Mouse (Mus musculus) midbrain, embryonic 13.5 days (tissue): ENCODE data around the gene Hist1h2af. TPM values are rescaled to one million over a fixed set of nuclear protein-coding genes. Genes with fewer than 3 reads are reported as not detected.
A peak's percentile ranks its signal among the peaks of the same experiment; 100 is the strongest.
"Not testable (repeated sequence)": the region's sequence is repeated elsewhere in the genome, so short reads cannot be mapped to it uniquely, and the experiment has no call there.

Source experiments
- ATAC-seq: fragments of 200-750 bp; cut with Nextera tagmentation; 2 replicates; pipeline ENCODE4 v1.8.0; 2017; ENCODE audit warnings: mild to moderate bottlenecking, moderate TSS enrichment, moderate library complexity
- H3K27ac ChIP-seq: fragments of 300-500 bp; sonication (generic); 2 replicates; pipeline ENCODE4 v1.5.1; 2015; ENCODE audit warnings: inconsistent platforms, mild to moderate bottlenecking, moderate library complexity
- H3K27me3 ChIP-seq: fragments of 300-500 bp; sonication (generic); 2 replicates; pipeline ENCODE4 v1.6.1; 2015; ENCODE audit warnings: mild to moderate bottlenecking, inconsistent platforms
- H3K36me3 ChIP-seq: fragments of 300-500 bp; sonication (generic); 2 replicates; pipeline ENCODE4 v1.6.1; 2015; ENCODE audit warnings: mild to moderate bottlenecking, inconsistent platforms
- H3K4me1 ChIP-seq: fragments of 300-500 bp; sonication (generic); replicated peaks from 2 replicates; pipeline ENCODE4 v1.6.1; 2015; ENCODE audit warnings: inconsistent platforms
- H3K4me2 ChIP-seq: fragments of 300-500 bp; sonication (generic); replicated peaks from 2 replicates; pipeline ENCODE4 v1.6.1; 2015; ENCODE audit warnings: moderate library complexity, mild to moderate bottlenecking, inconsistent platforms
- H3K4me3 ChIP-seq: fragments of 300-500 bp; sonication (generic); replicated peaks from 2 replicates; pipeline ENCODE4 v1.5.1; 2015; ENCODE audit warnings: mild to moderate bottlenecking, inconsistent platforms
- H3K9ac ChIP-seq: fragments of 300-500 bp; sonication (generic); replicated peaks from 2 replicates; pipeline ENCODE4 v1.6.1; 2015; ENCODE audit warnings: mild to moderate bottlenecking, inconsistent platforms
- H3K9me3 ChIP-seq: fragments of 300-500 bp; sonication (generic); 2 replicates; pipeline ENCODE4 v1.6.1; 2016; ENCODE audit warnings: mild to moderate bottlenecking, inconsistent platforms
- WGBS: fragments of 180-500 bp; shearing (Covaris S2); methylation state at CpG from one replicate; pipeline ENCODE4 v1.1.7; 2015; 5-methylcytosine and 5-hydroxymethylcytosine counted together
- polyA plus RNA-seq: library from polyadenylated mRNA; unstranded; fragments of >200 nt; fragmentation: Nextera tagmentation; extraction: Ambion mirVana; gene quantifications from 2 replicates; pipeline ENCODE4 v1.2.1, GENCODE M21; 2015

Gene Hist1h2af
- polyA plus RNA-seq, 1 experiment from 2014 or later: 3.0 TPM

GRCm38 (mm10) chr13:23554393-23554792, 20.7 kb downstream of the Hist1h2af start:
- no peaks in the 10 kb centered on the region for H3K27me3 ChIP-seq
- no peaks in the 10 kb centered on the region for H3K36me3 ChIP-seq
- peak overlapping the region; percentile 100 for H3K4me2 ChIP-seq
- no peak for ATAC-seq
- WGBS: 25% methylated on average over 9 of the region's 9 CpGs
- peak overlapping the region; percentile 91 for H3K27ac ChIP-seq
- H3K4me1 ChIP-seq: peaks cover 36% of the 10 kb centered on the region
- H3K9ac ChIP-seq: peak overlapping the region; percentile 78
- H3K4me3 ChIP-seq: peak overlapping the region; percentile 55
- H3K9me3 ChIP-seq: no peaks in the 10 kb centered on the region

- peaks cover 36% of the 10 kb centered on the region for H3K4me1 ChIP-seq
- ATAC-seq: peak; percentile 77
- no peaks in the 10 kb centered on the region for H3K36me3 ChIP-seq
- H3K27ac ChIP-seq: peak overlapping the region; percentile 91
- no peaks in the 10 kb centered on the region for H3K27me3 ChIP-seq
- H3K4me2 ChIP-seq: peak overlapping the region; percentile 100
- H3K9me3 ChIP-seq: no peaks in the 10 kb centered on the region
- WGBS: under 1% methylated on average over 53 of the region's 54 CpGs
- peak overlapping the region; percentile 78 for H3K9ac ChIP-seq
- H3K4me3 ChIP-seq: peak overlapping the region; percentile 55
These were observed 21.5 kb downstream of the Hist1h2af start for GRCm38 (mm10) chr13:23554925-23555838.

- WGBS: under 1% methylated on average over 18 of the region's 18 CpGs
- peak; percentile 84 for ATAC-seq
- Histone ChIP-seq H3K9ac (peak overlapping the region; percentile 78), H3K4me1 (peaks cover 35% of the 10 kb centered on the region), H3K27ac (peak overlapping the region; percentile 91), H3K4me2 (peak overlapping the region; percentile 100), H3K9me3 (no peaks in the 10 kb centered on the region), H3K27me3 (no peaks in the 10 kb centered on the region), H3K36me3 (no peaks in the 10 kb centered on the region), H3K4me3 (peak overlapping the region; percentile 55)
These were observed 22.2 kb downstream of the Hist1h2af start for GRCm38 (mm10) chr13:23555839-23556416.

- H3K4me2 ChIP-seq: 0 out of 2 replicates have a peak overlapping the region, but pooled peaks have one; percentile 20
- no peak overlapping the region for H3K9ac ChIP-seq
- 77% methylated on average over 3 of the region's 3 CpGs for WGBS
- H3K36me3 ChIP-seq: no peaks in the 10 kb centered on the region
- H3K9me3 ChIP-seq: no peaks in the 10 kb centered on the region
- no peak for ATAC-seq
- H3K27ac ChIP-seq: no peak overlapping the region; the same call in 1 of the 2 replicates
- no peak overlapping the region for H3K4me3 ChIP-seq
- peaks cover 29% of the 10 kb centered on the region for H3K4me1 ChIP-seq
- no peaks in the 10 kb centered on the region for H3K27me3 ChIP-seq
These were observed 23.2 kb downstream of the Hist1h2af start for GRCm38 (mm10) chr13:23556906-23557305.

GRCm38 (mm10) chr13:23560699-23561098, 27.0 kb downstream of the Hist1h2af start:
- 15% methylated on average over 2 of the region's 2 CpGs for WGBS
- ATAC-seq, H3K27ac ChIP-seq: not testable (repeated sequence)

DNA sequence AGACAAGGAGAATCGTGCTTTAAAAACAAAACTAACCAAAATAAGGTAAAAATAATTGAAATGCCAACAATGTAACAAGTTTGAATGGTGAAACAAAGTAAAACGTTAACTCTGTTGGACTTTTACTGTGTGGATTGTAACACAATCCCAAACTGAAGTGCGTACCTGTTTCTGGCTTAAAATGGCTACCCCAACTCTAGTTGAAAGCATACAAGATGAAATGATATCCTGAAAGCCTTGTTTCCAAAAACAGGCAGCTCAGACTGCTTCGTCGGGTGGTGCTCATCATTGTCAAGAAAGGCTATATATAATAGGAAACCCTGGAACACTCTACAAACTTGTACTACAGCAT, 27.8 kb downstream of the Hist1h2af start:
- not testable (repeated sequence) for H3K27me3 ChIP-seq, ATAC-seq, H3K9me3 ChIP-seq, H3K36me3 ChIP-seq
- peak overlapping the region; percentile 98 for H3K27ac ChIP-seq
- peak overlapping the region; percentile 47 for H3K4me3 ChIP-seq
- 0% methylated on average over 2 of the region's 5 CpGs for WGBS
- peak overlapping the region; percentile 74; the same call in 1 of the 2 replicates for H3K9ac ChIP-seq
- H3K4me2 ChIP-seq: peak overlapping the region; percentile 67
- peaks cover 11% of the 10 kb centered on the region for H3K4me1 ChIP-seq

More at GRCm38 (mm10) chr13:23560699-23561098, 27.0 kb downstream of the Hist1h2af start:
- H3K9ac ChIP-seq, H3K9me3 ChIP-seq, H3K27me3 ChIP-seq, H3K4me3 ChIP-seq, H3K36me3 ChIP-seq: not testable (repeated sequence)
- Histone ChIP-seq H3K4me2 (peak overlapping the region; percentile 22), H3K4me1 (peaks cover 14% of the 10 kb centered on the region)

GRCm38 (mm10) chr13:23561883-23562659, 28.4 kb downstream of the Hist1h2af start, which contains the start of gene Hist1h3e:
Hist1h3e (minus strand) TSS chr13:23562369.
- H3K36me3 ChIP-seq, H3K27me3 ChIP-seq, H3K9me3 ChIP-seq, H3K4me1 ChIP-seq: not testable (repeated sequence)
- peak within 1 kb of the TSS; percentile 67 for H3K4me2 ChIP-seq
- peak; percentile 98 for ATAC-seq
- H3K4me3 ChIP-seq: peak within 1 kb of the TSS; percentile 47
- H3K9ac ChIP-seq: peak within 1 kb of the TSS; percentile 74
- H3K27ac ChIP-seq: peak within 1 kb of the TSS; percentile 98
- WGBS: under 1% methylated on average over 59 of the region's 67 CpGs

DNA sequence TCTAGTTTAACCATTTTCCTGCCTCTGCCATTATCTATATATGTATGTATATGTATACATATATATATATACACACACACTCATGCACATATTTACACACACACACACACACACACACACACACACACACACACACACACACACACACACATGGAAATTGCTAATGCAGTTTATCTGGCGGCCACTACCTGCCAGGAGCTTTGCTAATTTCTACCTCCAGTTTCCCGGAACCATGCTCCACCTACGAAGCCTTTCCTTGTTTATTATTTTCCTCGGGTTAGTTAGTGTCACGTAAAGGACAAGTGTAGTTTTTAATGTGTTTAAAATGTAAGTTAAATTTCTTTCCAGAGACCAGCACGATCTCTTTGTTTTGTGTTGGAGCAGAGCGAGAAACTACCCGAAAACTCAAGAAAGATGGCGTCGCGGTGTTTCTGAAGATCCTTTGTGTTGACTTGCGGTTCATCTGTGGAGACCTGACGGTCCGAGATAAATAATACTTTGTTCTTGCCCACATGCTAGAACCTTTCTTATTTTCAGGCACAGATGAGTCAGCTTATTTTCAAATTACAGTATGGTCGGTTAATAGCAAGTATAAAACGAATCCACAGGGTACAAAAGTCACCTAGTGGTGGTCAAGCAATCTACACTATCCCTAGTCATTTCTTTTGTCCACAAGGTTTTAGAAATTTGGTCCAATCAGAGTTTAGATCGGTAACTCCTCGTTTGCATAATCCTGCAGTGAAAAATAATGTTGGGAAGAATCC, 29.2 kb downstream of the Hist1h2af start:
- peak overlapping the region; percentile 65 for H3K9ac ChIP-seq
- H3K4me2 ChIP-seq: peak overlapping the region; percentile 67
- H3K27ac ChIP-seq: peak overlapping the region; percentile 98
- H3K27me3 ChIP-seq: no peaks in the 10 kb centered on the region
- no peaks in the 10 kb centered on the region for H3K36me3 ChIP-seq
- H3K9me3 ChIP-seq: no peaks in the 10 kb centered on the region
- 3% methylated on average over 18 of the region's 18 CpGs for WGBS
- H3K4me3 ChIP-seq: peak overlapping the region; percentile 47
- H3K4me1 ChIP-seq: peaks cover 7% of the 10 kb centered on the region
- peak; percentile 59 for ATAC-seq

GRCm38 (mm10) chr13:23564482-23564881, 30.8 kb downstream of the Hist1h2af start:
- H3K9me3 ChIP-seq: no peaks in the 10 kb centered on the region
- H3K4me1 ChIP-seq: peaks cover 8% of the 10 kb centered on the region
- H3K4me3 ChIP-seq: no peak overlapping the region
- WGBS: 89% methylated on average over 2 of the region's 2 CpGs
- no peak overlapping the region for H3K4me2 ChIP-seq
- no peaks in the 10 kb centered on the region for H3K36me3 ChIP-seq
- no peak for ATAC-seq
- H3K27me3 ChIP-seq: no peaks in the 10 kb centered on the region
- H3K27ac ChIP-seq: peak overlapping the region; percentile 98; the same call in 1 of the 2 replicates
- H3K9ac ChIP-seq: no peak overlapping the region

DNA sequence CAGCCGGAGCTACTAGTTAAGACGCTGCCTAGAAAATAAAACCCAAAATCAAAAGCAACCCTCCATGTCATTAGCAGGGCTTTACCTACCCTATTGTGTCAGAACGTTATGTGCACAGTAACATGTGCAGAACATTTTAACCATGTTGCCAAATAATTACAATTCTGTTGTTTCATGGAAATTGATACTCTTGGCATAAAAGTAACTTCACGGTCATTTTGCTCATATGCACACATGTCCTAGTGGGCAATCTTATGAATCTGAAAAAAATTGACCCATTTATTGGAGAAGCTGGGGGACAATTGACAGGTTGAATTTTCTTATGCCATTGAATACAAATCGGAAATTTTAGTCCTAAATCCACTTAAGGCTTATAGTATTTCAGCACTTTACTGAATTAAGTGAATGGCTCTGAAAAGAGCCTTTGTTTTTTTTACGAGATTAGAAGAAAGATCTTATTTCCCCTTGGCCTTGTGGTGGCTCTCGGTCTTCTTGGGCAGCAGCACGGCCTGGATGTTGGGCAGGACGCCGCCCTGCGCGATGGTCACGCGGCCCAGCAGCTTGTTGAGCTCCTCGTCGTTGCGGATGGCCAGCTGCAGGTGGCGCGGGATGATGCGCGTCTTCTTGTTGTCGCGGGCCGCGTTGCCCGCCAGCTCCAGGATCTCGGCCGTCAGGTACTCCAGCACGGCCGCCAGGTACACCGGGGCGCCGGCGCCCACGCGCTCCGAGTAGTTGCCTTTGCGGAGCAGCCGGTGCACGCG, 36.7 kb downstream of the Hist1h2af start:
- H3K27me3 ChIP-seq, ATAC-seq, H3K36me3 ChIP-seq, H3K9me3 ChIP-seq: not testable (repeated sequence)
- under 1% methylated on average over 26 of the region's 41 CpGs for WGBS
- H3K4me1 ChIP-seq: peaks cover 30% of the 10 kb centered on the region
- H3K4me2 ChIP-seq: peak overlapping the region; percentile 75
- H3K4me3 ChIP-seq: peak overlapping the region; percentile 51
- H3K9ac ChIP-seq: peak overlapping the region; percentile 61
- H3K27ac ChIP-seq: peak overlapping the region; percentile 96
